Mouse (Mus musculus): Measurements from ENCODE around the gene Klb.

Klb gene

GRCm38 (mm10) chr5:65371551-65371950 is 23.4 kb downstream of the Klb start:
- CTCF ChIA-PET, result interaction anchor here (0.6 kb wide), 1 partner anchor 36 kb away, joined by 3 read pairs; no protein-coding TSS in a partner anchor

- CTCF ChIA-PET, result no interaction called here
Observed at GRCm38 (mm10) chr5:65374746-65375145, 26.6 kb downstream of the Klb start.

- CTCF ChIA-PET, result interaction anchor here (0.5 kb wide), 1 partner anchor 150 kb away, joined by 3 read pairs; no protein-coding TSS in a partner anchor
Observed at GRCm38 (mm10) chr5:65385704-65386103, 37.6 kb downstream of the Klb start.

- CTCF ChIA-PET, result interaction anchor here (0.6 kb wide), 2 partner anchors 9 to 144 kb away, joined by 3 to 4 read pairs; no protein-coding TSS in a partner anchor
Observed at GRCm38 (mm10) chr5:65387008-65387867, 39.1 kb downstream of the Klb start.

GRCm38 (mm10) chr5:65390648-65391644 is 42.8 kb downstream of the Klb start, which contains the start of the genes Rpl9 and Lias:
TSS of gene Rpl9 (minus strand) at chr5:65391444.
TSS of gene Lias (plus strand) at chr5:65391497.
- CTCF ChIA-PET, result no interaction called here

GRCm38 (mm10) chr5:65391753-65392152 is 43.6 kb downstream of the Klb start:
- CTCF ChIA-PET, result no interaction called here

- CTCF ChIA-PET, result no interaction called here
Observed at GRCm38 (mm10) chr5:65394425-65394824, 46.3 kb downstream of the Klb start.

GRCm38 (mm10) chr5:65401251-65401994 is 53.3 kb downstream of the Klb start:
- CTCF ChIA-PET, result interaction anchor here (0.7 kb wide), 1 partner anchor 442 kb away, joined by 6 read pairs; no protein-coding TSS in a partner anchor

- CTCF ChIA-PET, result no interaction called here
Observed at GRCm38 (mm10) chr5:65407989-65408388, 59.9 kb downstream of the Klb start.

GRCm38 (mm10) chr5:65415653-65416458 is 67.7 kb downstream of the Klb start:
- CTCF ChIA-PET, result no interaction called here

- CTCF ChIA-PET, result interaction anchor here (0.6 kb wide), 1 partner anchor 60 kb away, joined by 6 read pairs; no protein-coding TSS in a partner anchor
Observed at GRCm38 (mm10) chr5:65419136-65419535, 71.0 kb downstream of the Klb start.

- CTCF ChIA-PET, result no interaction called here
Observed at GRCm38 (mm10) chr5:65420822-65421221, 72.7 kb downstream of the Klb start.

- CTCF ChIA-PET, result no interaction called here
Observed at GRCm38 (mm10) chr5:65422803-65423202, 74.7 kb downstream of the Klb start.

- CTCF ChIA-PET, result interaction anchor here (0.6 kb wide), 1 partner anchor 11 kb away, joined by 9 read pairs; the partner anchor contains the start of gene Ugdh
Observed at GRCm38 (mm10) chr5:65424215-65424614, 76.1 kb downstream of the Klb start.

- CTCF ChIA-PET, result no interaction called here
Observed at GRCm38 (mm10) chr5:65425251-65425650, 77.1 kb downstream of the Klb start.

GRCm38 (mm10) chr5:65428321-65428720 is 80.2 kb downstream of the Klb start:
- CTCF ChIA-PET, result no interaction called here

- CTCF ChIA-PET, result interaction anchor here (0.7 kb wide), 1 partner anchor 19 kb away, joined by 4 read pairs; no protein-coding TSS in a partner anchor
Observed at GRCm38 (mm10) chr5:65429441-65429840, 81.3 kb downstream of the Klb start.
